Mouse (Mus musculus): Measurements from ENCODE around the gene Unc5a. TPM values are rescaled to one million over a fixed set of nuclear protein-coding genes. Genes with fewer than 3 reads are reported as not detected.

Unc5a gene
- polyA plus RNA-seq, 1 experiment from 2014 or later = 1.4 TPM

- no peak overlapping the region for H3K9ac ChIP-seq (ENCODE audit: low read depth, low read length)
- no peaks in the 10 kb centered on the region for H3K36me3 ChIP-seq (ENCODE audit: insufficient read depth, low read length)
- no peak overlapping the region for H3K4me3 ChIP-seq (replicated peaks; ENCODE audit: low read depth, low read length)
- no peak overlapping the region for H3K27ac ChIP-seq
- H3K27me3 ChIP-seq (ENCODE audit: insufficient read depth, low read length) = no peaks in the 10 kb centered on the region
- ATAC-seq (replicated peaks; ENCODE audit: low FRiP score, low read depth) (no peak), DNase-seq (ENCODE audit: low spot score) (no peak)
- 37% methylated on average over 7 of the region's 7 CpGs for WGBS
- peaks cover 8% of the 10 kb centered on the region; the same call in 1 of the 2 replicates for H3K4me1 ChIP-seq (replicated peaks; ENCODE audit: insufficient read depth, low read length)
- no peaks in the 10 kb centered on the region for H3K9me3 ChIP-seq (replicated peaks; ENCODE audit: low read length)
- no peak for TF ChIP-seq CTCF (IDR thresholded peaks at IDR 0.05; ENCODE audit: low read depth)
- no peak overlapping the region for H3K4me2 ChIP-seq (ENCODE audit: low read length)
Measured at GRCm38 (mm10) chr13:54988181-54988760, 39.1 kb downstream of the Unc5a start.

GRCm38 (mm10) chr13:54992215-54992614 is 43.0 kb downstream of the Unc5a start:
- no peak for TF ChIP-seq CTCF (IDR thresholded peaks at IDR 0.05; ENCODE audit: low read depth)
- Histone ChIP-seq H3K9me3 (replicated peaks; ENCODE audit: low read length) (no peaks in the 10 kb centered on the region), H3K4me2 (ENCODE audit: low read length) (no peak overlapping the region), H3K36me3 (ENCODE audit: insufficient read depth, low read length) (no peaks in the 10 kb centered on the region), H3K27ac (no peak overlapping the region), H3K4me1 (replicated peaks; ENCODE audit: insufficient read depth, low read length) (peaks cover 7% of the 10 kb centered on the region; the same call in 1 of the 2 replicates), H3K27me3 (ENCODE audit: insufficient read depth, low read length) (no peaks in the 10 kb centered on the region), H3K4me3 (replicated peaks; ENCODE audit: low read depth, low read length) (no peak overlapping the region), H3K9ac (ENCODE audit: low read depth, low read length) (no peak overlapping the region)
- DNase-seq (ENCODE audit: low spot score) (no peak), ATAC-seq (replicated peaks; ENCODE audit: low FRiP score, low read depth) (no peak)
- whole genome bisulfite sequencing = 84% methylated on average over 7 of the region's 7 CpGs

GRCm38 (mm10) chr13:54994576-54994975 is 45.4 kb downstream of the Unc5a start:
- no peak overlapping the region for H3K4me2 ChIP-seq (ENCODE audit: low read length)
- H3K27ac ChIP-seq = no peak overlapping the region
- no peak for ATAC-seq (replicated peaks; ENCODE audit: low FRiP score, low read depth)
- WGBS = 23% methylated on average over 4 of the region's 4 CpGs
- no peak for DNase-seq (ENCODE audit: low spot score)
- H3K9ac ChIP-seq (ENCODE audit: low read depth, low read length) = no peak overlapping the region
- H3K9me3 ChIP-seq (replicated peaks; ENCODE audit: low read length) = no peaks in the 10 kb centered on the region
- H3K36me3 ChIP-seq (ENCODE audit: insufficient read depth, low read length) = no peaks in the 10 kb centered on the region
- no peak for TF ChIP-seq CTCF (IDR thresholded peaks at IDR 0.05; ENCODE audit: low read depth)
- H3K27me3 ChIP-seq (ENCODE audit: insufficient read depth, low read length) = no peaks in the 10 kb centered on the region
- H3K4me3 ChIP-seq (replicated peaks; ENCODE audit: low read depth, low read length) = no peak overlapping the region
- no peaks in the 10 kb centered on the region for H3K4me1 ChIP-seq (replicated peaks; ENCODE audit: insufficient read depth, low read length)

GRCm38 (mm10) chr13:54995161-54995560 is 46.0 kb downstream of the Unc5a start:
- Histone ChIP-seq H3K9me3 (replicated peaks; ENCODE audit: low read length) (no peaks in the 10 kb centered on the region), H3K4me1 (replicated peaks; ENCODE audit: insufficient read depth, low read length) (no peaks in the 10 kb centered on the region), H3K4me2 (ENCODE audit: low read length) (no peak overlapping the region), H3K27me3 (ENCODE audit: insufficient read depth, low read length) (no peaks in the 10 kb centered on the region), H3K27ac (no peak overlapping the region), H3K4me3 (replicated peaks; ENCODE audit: low read depth, low read length) (no peak overlapping the region), H3K9ac (ENCODE audit: low read depth, low read length) (no peak overlapping the region), H3K36me3 (ENCODE audit: insufficient read depth, low read length) (no peaks in the 10 kb centered on the region)
- DNase-seq (ENCODE audit: low spot score) = no peak
- no peak for TF ChIP-seq CTCF (IDR thresholded peaks at IDR 0.05; ENCODE audit: low read depth)
- 71% methylated on average over 6 of the region's 6 CpGs for WGBS
- no peak for ATAC-seq (replicated peaks; ENCODE audit: low FRiP score, low read depth)

- WGBS = 88% methylated on average over 8 of the region's 8 CpGs
- Histone ChIP-seq H3K9me3 (replicated peaks; ENCODE audit: low read length) (no peaks in the 10 kb centered on the region), H3K27ac (no peak overlapping the region), H3K9ac (ENCODE audit: low read depth, low read length) (no peak overlapping the region), H3K4me1 (replicated peaks; ENCODE audit: insufficient read depth, low read length) (no peaks in the 10 kb centered on the region), H3K4me3 (replicated peaks; ENCODE audit: low read depth, low read length) (no peak overlapping the region), H3K4me2 (ENCODE audit: low read length) (no peak overlapping the region), H3K36me3 (ENCODE audit: insufficient read depth, low read length) (no peaks in the 10 kb centered on the region), H3K27me3 (ENCODE audit: insufficient read depth, low read length) (no peaks in the 10 kb centered on the region)
- DNase-seq (ENCODE audit: low spot score) (no peak), ATAC-seq (replicated peaks; ENCODE audit: low FRiP score, low read depth) (no peak)
- TF ChIP-seq CTCF (IDR thresholded peaks at IDR 0.05; ENCODE audit: low read depth) = no peak
Measured at GRCm38 (mm10) chr13:54997568-54997967, 48.4 kb downstream of the Unc5a start.

GRCm38 (mm10) chr13:55000433-55000832 is 51.2 kb downstream of the Unc5a start:
- Histone ChIP-seq H3K4me3 (replicated peaks; ENCODE audit: low read depth, low read length) (no peak overlapping the region), H3K9me3 (replicated peaks; ENCODE audit: low read length) (no peaks in the 10 kb centered on the region), H3K4me2 (ENCODE audit: low read length) (no peak overlapping the region), H3K9ac (ENCODE audit: low read depth, low read length) (no peak overlapping the region), H3K27ac (no peak overlapping the region), H3K4me1 (replicated peaks; ENCODE audit: insufficient read depth, low read length) (no peaks in the 10 kb centered on the region), H3K27me3 (ENCODE audit: insufficient read depth, low read length) (no peaks in the 10 kb centered on the region), H3K36me3 (ENCODE audit: insufficient read depth, low read length) (no peaks in the 10 kb centered on the region)
- 68% methylated on average over 10 of the region's 10 CpGs for WGBS
- no peak for ATAC-seq (replicated peaks; ENCODE audit: low FRiP score, low read depth)
- DNase-seq (ENCODE audit: low spot score) = no peak
- no peak for TF ChIP-seq CTCF (IDR thresholded peaks at IDR 0.05; ENCODE audit: low read depth)

- ATAC-seq (replicated peaks; ENCODE audit: low FRiP score, low read depth) (no peak), DNase-seq (ENCODE audit: low spot score) (no peak)
- no peak overlapping the region for H3K4me2 ChIP-seq (ENCODE audit: low read length)
- WGBS = 70% methylated on average over 10 of the region's 10 CpGs
- no peak overlapping the region for H3K4me3 ChIP-seq (replicated peaks; ENCODE audit: low read depth, low read length)
- no peaks in the 10 kb centered on the region for H3K36me3 ChIP-seq (ENCODE audit: insufficient read depth, low read length)
- H3K9me3 ChIP-seq (replicated peaks; ENCODE audit: low read length) = no peaks in the 10 kb centered on the region
- H3K27ac ChIP-seq = no peak overlapping the region
- 0 out of 2 replicates have a peak, but pooled peaks cover 2% of the 10 kb centered on the region for H3K4me1 ChIP-seq (replicated peaks; ENCODE audit: insufficient read depth, low read length)
- no peak for TF ChIP-seq CTCF (IDR thresholded peaks at IDR 0.05; ENCODE audit: low read depth)
- H3K27me3 ChIP-seq (ENCODE audit: insufficient read depth, low read length) = no peaks in the 10 kb centered on the region
- no peak overlapping the region for H3K9ac ChIP-seq (ENCODE audit: low read depth, low read length)
Measured at GRCm38 (mm10) chr13:55002090-55002489, 52.9 kb downstream of the Unc5a start.
